Mouse (Mus musculus): ENCODE results near the gene Gm21366. TPM values are rescaled to one million over a fixed set of nuclear protein-coding genes. Genes with fewer than 3 reads are reported as not detected.

The Gm21366 gene
- polyA plus RNA-seq (2021; fragmentation: Nextera tagmentation), result not detected in 2 replicates
- long read RNA-seq, experiment 1, result 0 reads
- long read RNA-seq, experiment 2, result 0 reads

GRCm38 (mm10) chrY:22861156-22861555 is at the start of gene Gm21366:
TSS of gene Gm21366 (minus strand) at chrY:22861256.

Measured in left cerebral cortex, adult 6 months (tissue).